Mouse (Mus musculus) testis, adult 2 months (tissue): ENCODE results near the gene 4930432M17Rik.

Experiments used
- CTCF ChIP-seq: fragments of 200-500 bp; IDR thresholded peaks from 2 replicates; pipeline ENCODE4 v1.5.1; 2012; ENCODE audit warnings: low read depth, mild to moderate bottlenecking, inconsistent platforms, low read length, moderate library complexity; ENCODE audit not compliant: control insufficient read depth, insufficient read depth, insufficient replicate concordance
- POLR2A ChIP-seq: fragments of 200-500 bp; IDR thresholded peaks from 2 replicates; pipeline ENCODE4 v1.6.1; 2012; ENCODE audit warnings: low read depth, mild to moderate bottlenecking, inconsistent platforms, low read length, moderate library complexity; ENCODE audit not compliant: control insufficient read depth

- no peak for TF ChIP-seq CTCF
- no peak for TF ChIP-seq POLR2A
These were observed 32.3 kb upstream of the 4930432M17Rik start for GRCm38 (mm10) chr3:121638241-121638640.
